Mouse (Mus musculus): Measurements from ENCODE around the gene Nudt12. TPM values are rescaled to one million over a fixed set of nuclear protein-coding genes. Genes with fewer than 3 reads are reported as not detected.

The Nudt12 gene
- polyA plus RNA-seq, 1 experiment from 2014 or later, result 4.8 TPM

- ATAC-seq (ENCODE audit: low read depth), result peak; percentile 25; the same call in 1 of the 2 replicates
- Histone ChIP-seq H3K9me3 (replicated peaks; ENCODE audit: control insufficient read depth, low read length) (no peaks in the 10 kb centered on the region), H3K9ac (ENCODE audit: low read depth, low read length) (no peak overlapping the region), H3K4me2 (ENCODE audit: low read depth, low read length) (peak overlapping the region; percentile 80), H3K27me3 (ENCODE audit: control insufficient read depth, insufficient read depth, low read depth, low read length) (no peaks in the 10 kb centered on the region), H3K27ac (ENCODE audit: low read length) (no peak overlapping the region; the same call in 1 of the 2 replicates), H3K4me3 (ENCODE audit: low read depth, low read length) (no peak overlapping the region), H3K36me3 (ENCODE audit: control insufficient read depth, insufficient read depth) (no peaks in the 10 kb centered on the region), H3K4me1 (ENCODE audit: control insufficient read depth, low read depth, low read length) (peaks cover 5% of the 10 kb centered on the region)
- WGBS (ENCODE audit: insufficient replicate concordance), result 53% methylated on average over 13 of the region's 13 CpGs
Measured at GRCm38 (mm10) chr17:59011546-59012307, 1.4 kb downstream of the Nudt12 start.

- Histone ChIP-seq H3K36me3 (ENCODE audit: control insufficient read depth, insufficient read depth) (no peaks in the 10 kb centered on the region), H3K4me3 (ENCODE audit: low read depth, low read length) (no peak within 1 kb of the TSS), H3K9ac (ENCODE audit: low read depth, low read length) (no peak within 1 kb of the TSS), H3K27ac (ENCODE audit: low read length) (no peak within 1 kb of the TSS), H3K27me3 (ENCODE audit: control insufficient read depth, insufficient read depth, low read depth, low read length) (no peaks in the 10 kb centered on the region), H3K9me3 (replicated peaks; ENCODE audit: control insufficient read depth, low read length) (no peaks in the 10 kb centered on the region), H3K4me1 (ENCODE audit: control insufficient read depth, low read depth, low read length) (no peaks in the 10 kb centered on the region), H3K4me2 (ENCODE audit: low read depth, low read length) (no peak within 1 kb of the TSS)
- 51% methylated on average over 6 of the region's 6 CpGs for WGBS (ENCODE audit: insufficient replicate concordance)
- no peak for ATAC-seq (ENCODE audit: low read depth)
Measured at GRCm38 (mm10) chr17:58991275-58991674, 21.9 kb downstream of the Nudt12 start, which contains the start of gene Pdzph1. Gene Pdzph1 (minus strand): TSS chr17:58991375.

GRCm38 (mm10) chr17:58973237-58973636, 39.9 kb downstream of the Nudt12 start:
- Histone ChIP-seq H3K36me3 (ENCODE audit: control insufficient read depth, insufficient read depth) (no peaks in the 10 kb centered on the region), H3K27me3 (ENCODE audit: control insufficient read depth, insufficient read depth, low read depth, low read length) (no peaks in the 10 kb centered on the region), H3K4me1 (ENCODE audit: control insufficient read depth, low read depth, low read length) (no peaks in the 10 kb centered on the region), H3K4me3 (ENCODE audit: low read depth, low read length) (no peak overlapping the region), H3K27ac (ENCODE audit: low read length) (no peak overlapping the region), H3K9ac (ENCODE audit: low read depth, low read length) (no peak overlapping the region), H3K4me2 (ENCODE audit: low read depth, low read length) (no peak overlapping the region), H3K9me3 (replicated peaks; ENCODE audit: control insufficient read depth, low read length) (no peaks in the 10 kb centered on the region)
- ATAC-seq (ENCODE audit: low read depth), result no peak
- WGBS (ENCODE audit: insufficient replicate concordance), result 47% methylated on average over 5 of the region's 5 CpGs

GRCm38 (mm10) chr17:58959905-58960304, 53.3 kb downstream of the Nudt12 start:
- H3K4me2 ChIP-seq (ENCODE audit: low read depth, low read length), result no peak overlapping the region
- no peak for ATAC-seq (ENCODE audit: low read depth)
- WGBS (ENCODE audit: insufficient replicate concordance), result 14% methylated on average over 3 of the region's 3 CpGs

GRCm38 (mm10) chr17:58957055-58957454, 56.1 kb downstream of the Nudt12 start:
- no peaks in the 10 kb centered on the region for H3K9me3 ChIP-seq (replicated peaks; ENCODE audit: control insufficient read depth, low read length)
- H3K4me3 ChIP-seq (ENCODE audit: low read depth, low read length), result no peak overlapping the region
- H3K36me3 ChIP-seq (ENCODE audit: control insufficient read depth, insufficient read depth), result no peaks in the 10 kb centered on the region

More at GRCm38 (mm10) chr17:58959905-58960304, 53.3 kb downstream of the Nudt12 start:
- no peaks in the 10 kb centered on the region for H3K36me3 ChIP-seq (ENCODE audit: control insufficient read depth, insufficient read depth)
- no peaks in the 10 kb centered on the region for H3K9me3 ChIP-seq (replicated peaks; ENCODE audit: control insufficient read depth, low read length)
- H3K4me3 ChIP-seq (ENCODE audit: low read depth, low read length), result no peak overlapping the region
- H3K27ac ChIP-seq (ENCODE audit: low read length), result no peak overlapping the region
- no peak overlapping the region for H3K9ac ChIP-seq (ENCODE audit: low read depth, low read length)
- H3K4me1 ChIP-seq (ENCODE audit: control insufficient read depth, low read depth, low read length), result no peaks in the 10 kb centered on the region
- H3K27me3 ChIP-seq (ENCODE audit: control insufficient read depth, insufficient read depth, low read depth, low read length), result no peaks in the 10 kb centered on the region

More at GRCm38 (mm10) chr17:58957055-58957454, 56.1 kb downstream of the Nudt12 start:
- Histone ChIP-seq H3K27me3 (ENCODE audit: control insufficient read depth, insufficient read depth, low read depth, low read length) (no peaks in the 10 kb centered on the region), H3K9ac (ENCODE audit: low read depth, low read length) (no peak overlapping the region), H3K4me1 (ENCODE audit: control insufficient read depth, low read depth, low read length) (no peaks in the 10 kb centered on the region), H3K27ac (ENCODE audit: low read length) (no peak overlapping the region), H3K4me2 (ENCODE audit: low read depth, low read length) (no peak overlapping the region)
- 83% methylated on average over 1 of the region's 1 CpGs for WGBS (ENCODE audit: insufficient replicate concordance)
- ATAC-seq (ENCODE audit: low read depth), result no peak

Other genes starting within 250 kb of the Nudt12 start
- gene Pdzph1, start 22.0 kb downstream of the Nudt12 start, polyA plus RNA-seq (2015; fragmentation: Nextera tagmentation; extraction: Ambion mirVana), result 0.09 and 0.17 TPM in 2 replicates

Measured in liver, embryonic 16.5 days (tissue).